Mouse (Mus musculus): ENCODE measurements around the gene Col4a3. TPM values are rescaled to one million over a fixed set of nuclear protein-coding genes. Genes with fewer than 3 reads are reported as not detected.

The Col4a3 gene
- polyA plus RNA-seq (2011; ENCODE audit: insufficient read length, low read depth, missing spikeins) = 0.09 and 0.63 TPM in 2 replicates

DNA sequence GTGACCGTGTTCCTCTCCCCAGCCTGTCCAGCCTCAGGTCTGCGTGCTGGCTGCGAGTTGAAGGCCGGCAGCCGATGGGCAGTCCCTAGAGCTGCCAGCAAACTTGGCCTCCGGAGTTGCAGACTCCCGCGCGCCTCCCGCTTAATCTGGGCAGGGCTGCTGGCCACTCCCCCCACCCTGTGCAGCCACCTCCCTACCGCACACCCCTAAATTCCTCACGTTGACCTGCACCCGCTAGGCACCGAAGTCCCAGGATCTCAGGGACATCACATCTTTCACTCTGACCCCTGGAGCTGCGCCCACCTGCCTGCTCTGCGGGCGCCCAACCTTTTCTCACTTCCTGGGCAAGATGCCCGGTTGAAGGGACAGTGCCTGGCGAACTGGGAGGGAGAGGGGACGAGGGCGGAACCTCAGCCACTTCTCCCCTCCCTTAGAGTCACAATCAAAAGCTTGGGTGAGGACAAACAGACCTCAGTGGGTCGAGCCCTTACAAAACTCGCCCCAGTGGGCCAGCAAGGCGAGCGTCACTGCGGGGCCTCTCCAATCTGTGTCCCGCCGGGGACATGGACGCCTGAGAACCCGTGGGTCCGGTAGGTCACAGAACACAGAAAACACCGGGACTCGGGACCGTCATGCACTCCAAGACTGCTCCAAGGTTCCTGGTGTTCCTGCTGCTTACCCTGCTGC, at the start of gene Col4a3, which contains the start of gene Col4a4:
TSS of gene Col4a3 (plus strand) at position 209 of the 687 bp plus-strand sequence.
TSS of gene Col4a4 (minus strand) at position 137 of the 687 bp plus-strand sequence.
- H3K27ac ChIP-seq (ENCODE audit: insufficient read depth, low read length) = no peak within 1 kb of the TSS
- no peaks in the 10 kb centered on the region for H3K4me1 ChIP-seq (ENCODE audit: control insufficient read depth, insufficient read depth, low read length)
- TF ChIP-seq CTCF (IDR thresholded peaks at IDR 0.05; ENCODE audit: borderline replicate concordance, insufficient read depth, low read length) (no peak), POLR2A (IDR thresholded peaks at IDR 0.05; ENCODE audit: low read depth, low read length) (no peak)
- peak within 1 kb of the TSS; percentile 19 for H3K4me3 ChIP-seq (ENCODE audit: insufficient read depth, low read length)

DNA sequence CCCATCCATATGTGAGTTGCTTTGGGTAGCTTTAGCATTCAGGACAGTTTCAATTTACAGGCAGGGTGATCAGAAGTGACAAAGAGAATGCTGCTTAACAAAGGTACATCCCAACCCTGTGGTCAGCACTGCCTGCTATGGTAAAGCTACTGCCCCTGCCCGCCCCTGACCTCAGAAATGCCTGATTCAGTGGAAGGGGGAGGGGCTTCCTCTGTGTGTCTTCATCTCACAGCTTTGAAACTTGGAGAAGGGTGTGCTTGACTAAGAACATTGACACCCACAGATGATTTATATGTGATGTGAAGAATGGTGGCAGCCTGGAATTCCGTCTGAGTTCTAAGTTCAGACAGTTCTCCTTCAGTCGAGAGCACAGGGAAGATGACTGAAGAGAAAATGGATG, 48.9 kb upstream of the Col4a3 start:
- no peak overlapping the region for H3K4me3 ChIP-seq (ENCODE audit: insufficient read depth, low read length)
- TF ChIP-seq POLR2A (IDR thresholded peaks at IDR 0.05; ENCODE audit: low read depth, low read length) = no peak
- TF ChIP-seq CTCF (IDR thresholded peaks at IDR 0.05; ENCODE audit: borderline replicate concordance, insufficient read depth, low read length) = no peak
- H3K4me1 ChIP-seq (ENCODE audit: control insufficient read depth, insufficient read depth, low read length) = peaks cover 7% of the 10 kb centered on the region
- H3K27ac ChIP-seq (ENCODE audit: insufficient read depth, low read length) = no peak overlapping the region

- TF ChIP-seq POLR2A (IDR thresholded peaks at IDR 0.05; ENCODE audit: low read depth, low read length) (no peak), CTCF (IDR thresholded peaks at IDR 0.05; ENCODE audit: borderline replicate concordance, insufficient read depth, low read length) (no peak)
- Histone ChIP-seq H3K4me3 (ENCODE audit: insufficient read depth, low read length) (no peak overlapping the region), H3K27ac (ENCODE audit: insufficient read depth, low read length) (no peak overlapping the region), H3K4me1 (ENCODE audit: control insufficient read depth, insufficient read depth, low read length) (peaks cover 7% of the 10 kb centered on the region)
These were observed 46.7 kb upstream of the Col4a3 start for GRCm38 (mm10) chr1:82540056-82540455.

DNA sequence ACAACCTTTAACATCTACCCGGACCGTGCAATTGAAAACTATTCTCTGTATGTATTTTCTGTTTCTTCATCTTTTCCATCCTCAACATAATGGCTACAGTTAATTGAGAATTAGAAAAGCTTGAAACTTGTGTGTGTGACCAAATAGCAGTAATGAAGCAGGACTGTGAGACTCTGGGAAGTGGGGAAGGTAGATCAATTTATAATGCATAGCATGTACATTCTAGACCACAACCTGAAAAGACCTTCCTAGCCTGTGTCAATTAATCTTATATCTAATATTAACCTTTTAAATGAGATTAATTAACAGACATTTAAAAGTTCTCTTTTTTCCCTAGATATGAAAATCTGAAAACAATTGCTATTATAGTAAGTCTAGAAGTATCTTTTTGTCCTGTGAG, 42.8 kb upstream of the Col4a3 start:
- no peaks in the 10 kb centered on the region for H3K4me1 ChIP-seq (ENCODE audit: control insufficient read depth, insufficient read depth, low read length)
- no peak overlapping the region for H3K4me3 ChIP-seq (ENCODE audit: insufficient read depth, low read length)
- TF ChIP-seq POLR2A (IDR thresholded peaks at IDR 0.05; ENCODE audit: low read depth, low read length) (no peak), CTCF (IDR thresholded peaks at IDR 0.05; ENCODE audit: borderline replicate concordance, insufficient read depth, low read length) (no peak)
- H3K27ac ChIP-seq (ENCODE audit: insufficient read depth, low read length) = no peak overlapping the region

GRCm38 (mm10) chr1:82544419-82545185, 42.1 kb upstream of the Col4a3 start:
- Histone ChIP-seq H3K27ac (ENCODE audit: insufficient read depth, low read length) (no peak overlapping the region), H3K4me3 (ENCODE audit: insufficient read depth, low read length) (no peak overlapping the region), H3K4me1 (ENCODE audit: control insufficient read depth, insufficient read depth, low read length) (no peaks in the 10 kb centered on the region)
- TF ChIP-seq CTCF (IDR thresholded peaks at IDR 0.05; ENCODE audit: borderline replicate concordance, insufficient read depth, low read length) (no peak), POLR2A (IDR thresholded peaks at IDR 0.05; ENCODE audit: low read depth, low read length) (no peak)

- Histone ChIP-seq H3K27ac (ENCODE audit: insufficient read depth, low read length) (no peak overlapping the region), H3K4me3 (ENCODE audit: insufficient read depth, low read length) (no peak overlapping the region), H3K4me1 (ENCODE audit: control insufficient read depth, insufficient read depth, low read length) (no peaks in the 10 kb centered on the region)
- TF ChIP-seq POLR2A (IDR thresholded peaks at IDR 0.05; ENCODE audit: low read depth, low read length) (no peak), CTCF (IDR thresholded peaks at IDR 0.05; ENCODE audit: borderline replicate concordance, insufficient read depth, low read length) (no peak)
These were observed 41.3 kb upstream of the Col4a3 start for GRCm38 (mm10) chr1:82545199-82545960.

DNA sequence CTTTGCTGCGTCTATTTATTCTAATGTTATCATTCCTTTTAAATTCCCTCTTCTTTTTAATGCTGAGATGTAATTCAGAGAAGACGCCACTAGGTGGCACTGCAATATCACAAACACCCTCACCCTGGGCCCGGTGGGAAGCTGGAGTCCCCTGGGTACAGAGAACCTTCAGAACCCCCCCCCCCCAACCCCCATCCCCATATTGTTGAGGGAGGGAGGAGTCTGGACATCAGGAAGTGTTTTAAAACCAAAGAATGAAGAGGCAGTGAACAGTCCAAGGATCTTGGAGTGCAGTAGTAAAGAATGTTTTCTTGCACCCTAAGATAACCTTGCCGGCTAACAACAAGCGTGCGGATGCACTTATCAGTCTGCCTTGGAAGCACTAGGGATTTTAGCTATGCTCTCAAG, 32.3 kb upstream of the Col4a3 start:
- TF ChIP-seq CTCF (IDR thresholded peaks at IDR 0.05; ENCODE audit: borderline replicate concordance, insufficient read depth, low read length) (no peak), POLR2A (IDR thresholded peaks at IDR 0.05; ENCODE audit: low read depth, low read length) (no peak)
- H3K27ac ChIP-seq (ENCODE audit: insufficient read depth, low read length) = no peak overlapping the region
- no peaks in the 10 kb centered on the region for H3K4me1 ChIP-seq (ENCODE audit: control insufficient read depth, insufficient read depth, low read length)
- H3K4me3 ChIP-seq (ENCODE audit: insufficient read depth, low read length) = no peak overlapping the region

DNA sequence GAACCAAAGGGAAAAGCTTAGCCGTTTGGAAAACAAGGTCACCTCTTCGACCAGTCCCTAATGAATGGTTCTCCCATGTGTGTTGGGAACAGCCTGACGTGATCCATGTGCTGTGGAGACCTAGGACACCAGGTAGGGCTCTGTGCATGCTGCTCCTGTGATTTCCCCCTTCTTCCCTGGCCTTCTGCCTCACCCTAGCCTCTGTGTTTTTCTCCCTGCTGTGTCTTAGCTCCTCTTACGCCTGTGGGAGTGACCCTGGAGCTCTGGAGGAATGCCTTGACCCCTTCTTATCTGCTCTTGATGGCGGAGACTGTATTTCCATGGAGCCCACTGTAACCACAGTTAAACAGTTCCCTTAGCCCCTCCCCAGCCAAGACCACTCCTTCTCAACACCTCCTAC, 31.8 kb upstream of the Col4a3 start:
- TF ChIP-seq POLR2A (IDR thresholded peaks at IDR 0.05; ENCODE audit: low read depth, low read length) (no peak), CTCF (IDR thresholded peaks at IDR 0.05; ENCODE audit: borderline replicate concordance, insufficient read depth, low read length) (no peak)
- no peak overlapping the region for H3K4me3 ChIP-seq (ENCODE audit: insufficient read depth, low read length)
- H3K27ac ChIP-seq (ENCODE audit: insufficient read depth, low read length) = no peak overlapping the region
- no peaks in the 10 kb centered on the region for H3K4me1 ChIP-seq (ENCODE audit: control insufficient read depth, insufficient read depth, low read length)

- H3K4me3 ChIP-seq (ENCODE audit: insufficient read depth, low read length) = no peak overlapping the region
- no peak for TF ChIP-seq CTCF (IDR thresholded peaks at IDR 0.05; ENCODE audit: borderline replicate concordance, insufficient read depth, low read length)
- TF ChIP-seq POLR2A (IDR thresholded peaks at IDR 0.05; ENCODE audit: low read depth, low read length) = no peak
These were observed 26.5 kb upstream of the Col4a3 start for GRCm38 (mm10) chr1:82560223-82560622.

More at GRCm38 (mm10) chr1:82560223-82560622, 26.5 kb upstream of the Col4a3 start:
- Histone ChIP-seq H3K27ac (ENCODE audit: insufficient read depth, low read length) (no peak overlapping the region), H3K4me1 (ENCODE audit: control insufficient read depth, insufficient read depth, low read length) (no peaks in the 10 kb centered on the region)

Data from embryonic fibroblast, embryonic 13.5 days (primary cell).